Mouse (Mus musculus) gastrocnemius, adult 8-10 months (tissue): ENCODE results near the gene Acss3. TPM values are rescaled to one million over a fixed set of nuclear protein-coding genes. Genes with fewer than 3 reads are reported as not detected.

Experiments
- DNase-seq, 2 experiments: peaks; one replicate each; pipeline ENCODE4 v3.0.0; 2022; ENCODE audit warnings: low spot score in 2 of 2
- total RNA-seq, 4 experiments: library from RNA; stranded (reverse); gene quantifications; 2 replicates each; pipeline ENCODE4 v1.2.4; 2022

Gene Acss3
- 1 to 10 TPM; 5.1 to 6.3 (median 5.8) TPM for total RNA-seq

DNA sequence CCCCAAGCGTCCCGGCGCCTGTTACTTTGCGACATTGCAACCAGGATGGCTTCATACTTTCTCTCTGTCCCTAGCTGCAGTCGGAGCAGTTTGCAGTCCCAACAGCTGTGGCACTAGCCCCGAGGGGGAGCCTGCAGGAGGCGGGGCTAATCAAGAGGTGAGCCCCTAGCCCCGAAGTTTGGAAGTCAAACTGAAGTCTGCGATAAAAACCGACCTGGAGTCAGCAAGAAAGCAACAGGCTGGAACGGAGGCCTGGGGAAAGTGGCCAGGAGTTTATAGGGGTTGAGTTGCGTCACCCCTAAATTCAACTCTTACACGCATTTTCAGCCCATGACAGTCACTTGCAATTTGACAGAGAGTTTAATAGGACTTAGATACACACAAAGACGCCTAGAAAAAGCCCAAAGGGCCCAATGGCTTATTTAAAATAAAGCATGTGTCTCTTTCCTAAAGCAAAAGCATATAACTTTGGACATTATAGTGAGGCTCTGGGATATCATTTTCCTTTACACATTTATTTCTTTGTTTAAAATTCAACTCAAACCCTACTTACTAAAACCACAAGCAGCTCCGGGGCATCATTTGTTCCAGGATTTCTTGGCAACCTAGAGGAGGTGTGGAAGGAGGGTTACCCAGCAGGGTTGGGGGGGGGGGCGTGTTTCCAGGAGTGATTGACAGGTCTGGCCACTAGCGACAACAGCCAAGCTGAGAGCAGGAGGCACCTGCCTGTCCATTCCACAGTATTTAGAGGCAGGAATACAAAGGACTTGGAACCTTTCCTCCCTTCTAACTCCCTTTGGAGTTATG, at the start of gene Acss3:
Gene Acss3 (minus strand): TSS at position 140 of the 807 bp plus-strand sequence.
- DNase-seq = peak; percentile 49 to 70

DNA sequence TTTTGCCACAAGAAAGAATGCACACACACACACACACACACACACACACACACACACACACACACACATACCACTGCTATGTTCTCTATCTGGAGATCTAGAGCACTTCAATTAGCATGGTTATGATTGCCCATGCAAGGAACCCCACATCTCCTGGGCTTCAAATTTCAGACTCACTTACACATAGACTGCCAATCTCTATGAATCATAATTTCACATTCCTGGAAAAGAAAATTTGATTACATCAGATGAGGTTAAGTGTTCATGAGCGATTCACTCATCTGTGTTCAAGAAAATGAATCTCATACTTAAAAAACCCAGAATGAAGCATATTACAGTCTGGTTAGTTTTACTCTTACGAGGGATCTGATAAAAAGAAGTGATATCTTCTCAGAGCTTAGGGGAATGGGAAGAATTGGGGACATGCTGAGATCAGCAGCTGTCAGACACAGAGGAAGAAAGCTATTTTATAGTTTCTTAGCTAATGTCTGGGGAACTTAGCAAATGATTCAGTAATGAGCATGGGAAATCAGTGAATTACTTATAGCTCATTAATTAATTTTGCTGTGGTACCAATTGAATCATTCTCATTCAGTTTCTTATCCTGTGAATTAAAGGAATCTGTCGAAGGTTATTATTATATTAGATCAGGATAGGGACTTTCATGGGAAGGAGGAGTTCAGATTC, 48.7 kb upstream of the Acss3 start:
- DNase-seq = no peak

DNA sequence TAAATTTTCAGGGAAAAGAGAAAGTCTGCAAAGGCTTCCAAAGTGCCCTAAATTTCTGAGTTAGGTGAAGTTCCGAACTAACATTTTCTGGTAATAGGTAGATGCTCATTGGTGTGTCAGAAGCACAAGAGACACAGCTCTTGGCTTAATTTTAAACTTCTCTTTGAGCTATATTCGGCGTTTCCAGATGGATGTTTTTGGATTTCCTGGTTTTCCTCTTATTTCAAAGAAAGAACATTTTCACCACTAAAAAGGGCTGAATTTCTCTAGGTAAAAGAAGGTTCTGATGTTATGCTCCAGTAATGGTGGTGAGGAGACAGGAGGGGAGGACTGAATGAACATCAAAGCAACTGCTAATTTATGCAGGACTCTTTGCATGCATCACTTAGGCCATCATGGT, 43.0 kb upstream of the Acss3 start:
- DNase-seq = no peak

DNA sequence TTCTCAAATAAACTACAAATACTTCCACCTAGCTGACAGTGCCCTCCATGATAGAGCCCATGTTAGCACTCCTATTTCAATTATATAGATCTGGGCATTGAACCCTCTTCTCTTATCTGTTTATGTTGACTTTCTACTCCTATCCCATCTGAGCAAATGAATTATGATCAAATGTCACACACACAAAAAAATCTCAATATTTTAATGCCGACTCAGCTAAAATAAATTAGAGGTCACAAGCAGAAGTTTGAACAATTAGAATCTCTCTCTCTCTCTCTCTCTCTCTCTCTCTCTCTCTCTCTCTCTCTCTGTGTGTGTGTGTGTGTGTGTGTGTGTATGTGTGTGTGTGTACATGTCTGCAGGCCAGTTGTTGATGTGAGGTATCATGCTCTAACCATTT, 25.3 kb upstream of the Acss3 start:
- no peak for DNase-seq

DNA sequence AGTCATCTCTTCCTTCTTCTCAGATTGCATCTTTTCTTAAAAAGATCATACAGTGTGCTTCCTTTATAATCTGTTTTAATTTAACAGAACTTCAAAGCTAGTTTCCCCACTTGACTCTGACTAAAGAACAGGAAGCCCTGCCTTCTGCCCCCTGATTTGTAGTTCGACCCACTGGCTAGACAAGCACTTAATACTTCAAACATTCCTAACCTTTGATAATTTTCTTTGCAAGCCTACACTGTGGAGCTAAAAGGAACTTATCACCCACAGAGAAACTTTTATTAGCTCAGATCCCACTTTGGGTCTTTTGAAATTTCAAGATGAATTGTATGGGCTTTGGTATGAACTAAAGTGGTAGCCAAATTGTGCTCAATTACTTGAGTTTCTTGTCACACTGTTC, 20.5 kb upstream of the Acss3 start:
- no peak for DNase-seq

GRCm38 (mm10) chr10:107142910-107143309, 19.4 kb upstream of the Acss3 start:
- no peak for DNase-seq

GRCm38 (mm10) chr10:107122744-107123528, 532 bp downstream of the Acss3 start:
- DNase-seq = no peak

- no peak for DNase-seq
These were observed 2.2 kb downstream of the Acss3 start for GRCm38 (mm10) chr10:107121301-107121700.

DNA sequence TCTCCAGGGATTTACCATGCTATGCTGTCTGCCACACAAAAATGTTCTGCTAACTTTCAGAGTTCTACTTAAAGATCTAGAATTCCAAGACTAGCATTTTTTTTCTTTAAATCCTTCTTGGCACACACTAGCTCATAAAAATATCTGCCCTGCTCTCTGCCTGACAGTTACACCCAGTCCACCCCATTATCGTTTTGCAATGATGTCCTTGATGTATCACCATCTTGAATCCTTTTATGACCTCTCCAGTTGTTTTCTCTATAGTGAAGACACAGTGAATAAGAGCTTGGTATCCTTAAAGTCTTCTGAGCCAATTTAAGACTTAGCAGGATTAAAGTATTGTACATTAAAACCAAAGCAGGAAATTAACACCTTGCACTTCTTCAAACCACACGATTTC, 4.3 kb downstream of the Acss3 start:
- no peak for DNase-seq

DNA sequence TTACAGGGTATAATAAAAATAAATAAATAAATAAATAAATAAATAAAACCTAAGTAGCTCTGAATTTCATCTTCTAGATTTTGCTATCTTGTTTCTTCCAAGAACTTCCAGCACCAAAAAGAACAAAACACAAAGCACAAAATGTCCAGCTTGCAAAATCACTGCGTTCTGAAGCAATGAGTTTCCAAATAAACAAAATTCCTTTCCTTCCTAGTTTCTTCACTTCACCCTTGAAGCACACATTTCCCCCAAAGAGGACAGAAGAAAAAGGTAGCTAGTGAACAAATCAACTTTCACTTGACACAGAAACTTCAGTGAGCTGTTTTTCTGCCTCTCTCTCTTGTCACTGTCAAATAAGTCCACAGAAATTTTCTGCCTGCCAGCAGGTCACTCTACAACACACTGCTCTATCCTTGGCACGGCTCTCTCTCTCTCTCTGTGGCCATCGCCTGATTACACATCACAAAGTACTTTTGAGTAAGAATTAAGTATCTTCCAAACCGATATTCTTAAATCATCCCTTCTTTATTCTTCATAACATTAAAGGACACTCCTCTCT, 6.7 kb downstream of the Acss3 start:
- no peak for DNase-seq

GRCm38 (mm10) chr10:107115930-107116642, 7.4 kb downstream of the Acss3 start:
- DNase-seq = no peak

GRCm38 (mm10) chr10:107115121-107115520, 8.3 kb downstream of the Acss3 start:
- DNase-seq = no peak

- DNase-seq = no peak
These were observed 29.0 kb downstream of the Acss3 start for GRCm38 (mm10) chr10:107094452-107094851.

DNA sequence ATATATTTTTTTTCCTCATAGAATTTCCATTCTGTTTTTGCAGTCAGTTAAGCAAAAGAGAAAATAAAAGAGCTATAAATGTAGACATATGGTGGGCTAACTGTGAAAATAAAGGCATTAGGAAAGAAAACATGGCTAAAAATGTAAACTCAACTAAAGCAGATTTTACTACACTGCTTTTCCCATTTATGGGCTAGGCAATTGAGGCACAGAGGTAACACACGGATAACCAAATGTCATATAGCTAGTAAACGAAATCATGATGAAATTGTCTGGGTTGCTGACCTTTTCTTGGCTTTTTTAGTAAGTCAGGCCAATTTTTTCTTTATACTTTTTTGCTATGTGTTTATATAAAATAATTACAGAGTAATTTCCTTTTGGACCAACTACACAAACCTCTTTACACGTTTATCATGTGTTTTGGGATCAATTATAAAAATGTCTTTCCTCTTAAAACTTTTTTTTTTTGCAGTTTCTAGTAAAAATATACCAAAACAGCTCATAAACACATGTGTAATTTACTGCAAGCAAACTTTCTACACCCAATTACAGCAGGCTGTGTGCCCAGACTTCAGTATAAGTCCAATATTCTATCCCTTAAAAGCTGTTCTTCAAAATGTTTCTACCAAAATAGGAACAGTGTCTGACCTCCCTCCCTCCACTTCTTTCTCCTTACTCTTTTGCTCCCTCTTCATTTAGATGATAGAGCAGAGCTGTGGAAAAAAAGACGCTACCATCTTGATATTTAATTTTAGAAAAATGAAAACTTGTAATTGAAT, 69.4 kb downstream of the Acss3 start:
- no peak for DNase-seq

GRCm38 (mm10) chr10:107050489-107050888, 73.0 kb downstream of the Acss3 start:
- no peak for DNase-seq

DNA sequence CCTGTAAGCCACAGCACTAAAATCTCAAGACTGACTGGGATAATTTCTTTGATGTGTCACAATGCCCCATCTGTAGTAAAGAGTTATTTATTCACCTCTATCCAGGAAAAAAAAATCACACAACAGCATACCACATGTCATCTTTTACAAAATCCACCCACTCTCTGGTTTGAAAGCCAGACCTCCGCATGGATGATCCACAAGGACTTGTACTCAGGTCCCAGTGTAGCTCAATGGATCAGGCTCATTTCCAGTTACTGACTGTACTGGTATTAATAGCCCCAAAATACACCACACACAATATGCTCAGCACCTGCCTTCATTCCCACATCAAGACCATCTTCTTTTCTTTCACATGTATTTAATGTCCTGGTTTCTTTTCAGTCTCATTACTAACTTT, 80.8 kb downstream of the Acss3 start:
- no peak for DNase-seq

DNA sequence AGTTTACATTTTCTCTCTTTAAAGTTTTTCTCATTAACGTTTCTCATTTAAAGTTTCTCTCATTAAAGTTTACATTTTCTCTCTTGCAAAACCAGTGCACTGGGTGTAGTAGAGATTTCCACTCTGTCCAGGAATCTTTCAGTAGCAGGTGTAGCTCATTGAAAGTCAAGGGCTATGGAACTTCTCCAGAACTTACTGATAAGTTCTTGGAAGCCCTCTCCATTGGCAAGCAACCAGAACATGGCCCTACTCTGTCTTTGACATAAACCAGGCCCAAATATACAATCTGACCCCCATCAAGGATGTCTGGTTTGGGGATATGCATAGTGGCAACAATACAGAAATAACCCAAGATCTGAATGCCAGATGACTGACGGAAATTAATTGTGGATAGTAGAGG, 82.6 kb downstream of the Acss3 start:
- no peak for DNase-seq

GRCm38 (mm10) chr10:107040378-107040777, 83.1 kb downstream of the Acss3 start:
- no peak for DNase-seq

- DNase-seq = no peak
These were observed 84.3 kb downstream of the Acss3 start for GRCm38 (mm10) chr10:107039211-107039610.

GRCm38 (mm10) chr10:107024254-107024653, 99.2 kb downstream of the Acss3 start:
- DNase-seq = no peak
